Mouse (Mus musculus): ENCODE results near the gene Pmvk. TPM values are rescaled to one million over a fixed set of nuclear protein-coding genes. Genes with fewer than 3 reads are reported as not detected.

Gene Pmvk
- polyA plus RNA-seq, 1 experiment: 52.1 TPM

GRCm38 (mm10) chr3:89510979-89511378, 56.6 kb downstream of the Pmvk start:
- Histone ChIP-seq H3K4me3 (replicated peaks; ENCODE audit: extremely low read depth, low read depth, low read length) (no peak overlapping the region), H3K4me1 (ENCODE audit: control insufficient read depth, insufficient read depth, low read length) (no peaks in the 10 kb centered on the region)
- no peak for DNase-seq
- TF ChIP-seq POLR2A (IDR thresholded peaks at IDR 0.05; ENCODE audit: borderline replicate concordance, extremely low read depth, low read depth, low read length) (no peak), CTCF (IDR thresholded peaks at IDR 0.05; ENCODE audit: insufficient read depth, low read length) (peak; percentile 56)
- WGBS: 21% methylated on average over 4 of the region's 4 CpGs

- no peak overlapping the region for H3K4me3 ChIP-seq (replicated peaks; ENCODE audit: extremely low read depth, low read depth, low read length)
- WGBS: 34% methylated on average over 15 of the region's 15 CpGs
- no peak for TF ChIP-seq POLR2A (IDR thresholded peaks at IDR 0.05; ENCODE audit: borderline replicate concordance, extremely low read depth, low read depth, low read length)
- TF ChIP-seq CTCF (IDR thresholded peaks at IDR 0.05; ENCODE audit: insufficient read depth, low read length): no peak
- H3K4me1 ChIP-seq (ENCODE audit: control insufficient read depth, insufficient read depth, low read length): no peaks in the 10 kb centered on the region
- no peak for DNase-seq
These were observed 57.1 kb downstream of the Pmvk start for GRCm38 (mm10) chr3:89511400-89511799.

- H3K4me3 ChIP-seq (replicated peaks; ENCODE audit: extremely low read depth, low read depth, low read length): no peak overlapping the region
- DNase-seq: no peak
- no peaks in the 10 kb centered on the region for H3K4me1 ChIP-seq (ENCODE audit: control insufficient read depth, insufficient read depth, low read length)
- TF ChIP-seq CTCF (IDR thresholded peaks at IDR 0.05; ENCODE audit: insufficient read depth, low read length) (peak; percentile 66), POLR2A (IDR thresholded peaks at IDR 0.05; ENCODE audit: borderline replicate concordance, extremely low read depth, low read depth, low read length) (no peak)
- WGBS: 100% methylated on average over 2 of the region's 2 CpGs
These were observed 57.9 kb downstream of the Pmvk start for GRCm38 (mm10) chr3:89512225-89512624.

- 30% methylated on average over 11 of the region's 11 CpGs for WGBS
- TF ChIP-seq POLR2A (IDR thresholded peaks at IDR 0.05; ENCODE audit: borderline replicate concordance, extremely low read depth, low read depth, low read length) (no peak), CTCF (IDR thresholded peaks at IDR 0.05; ENCODE audit: insufficient read depth, low read length) (no peak)
- Histone ChIP-seq H3K4me1 (ENCODE audit: control insufficient read depth, insufficient read depth, low read length) (peaks cover 5% of the 10 kb centered on the region), H3K4me3 (replicated peaks; ENCODE audit: extremely low read depth, low read depth, low read length) (no peak overlapping the region)
- no peak for DNase-seq
These were observed 61.1 kb downstream of the Pmvk start for GRCm38 (mm10) chr3:89515444-89515843.

GRCm38 (mm10) chr3:89516321-89516720, 62.0 kb downstream of the Pmvk start:
- Histone ChIP-seq H3K4me1 (ENCODE audit: control insufficient read depth, insufficient read depth, low read length) (peaks cover 9% of the 10 kb centered on the region), H3K4me3 (replicated peaks; ENCODE audit: extremely low read depth, low read depth, low read length) (no peak overlapping the region)
- WGBS: 90% methylated on average over 5 of the region's 5 CpGs
- DNase-seq: no peak
- TF ChIP-seq CTCF (IDR thresholded peaks at IDR 0.05; ENCODE audit: insufficient read depth, low read length): no peak
- no peak for TF ChIP-seq POLR2A (IDR thresholded peaks at IDR 0.05; ENCODE audit: borderline replicate concordance, extremely low read depth, low read depth, low read length)

Other genes starting within 250 kb of the Pmvk start
- gene Thbs3, start 239.4 kb upstream of the Pmvk start, polyA plus RNA-seq (2012; rRNA removed): 134 and 139 TPM in 2 replicates
- gene Mtx1, start 227.5 kb upstream of the Pmvk start, polyA plus RNA-seq (2012; rRNA removed): 107 and 110 TPM in 2 replicates
- gene Muc1, start 225.5 kb upstream of the Pmvk start, polyA plus RNA-seq (2012; rRNA removed): 294 and 354 TPM in 2 replicates
- gene Krtcap2, start 208.6 kb upstream of the Pmvk start, polyA plus RNA-seq (2012; rRNA removed): 189 and 252 TPM in 2 replicates
- gene Trim46, start 208.2 kb upstream of the Pmvk start, polyA plus RNA-seq (2012; rRNA removed): 11.0 and 11.8 TPM in 2 replicates
- gene Dpm3, start 195.2 kb upstream of the Pmvk start, polyA plus RNA-seq (2012; rRNA removed): 411 and 476 TPM in 2 replicates
- gene Slc50a1, start 184.0 kb upstream of the Pmvk start, polyA plus RNA-seq (2012; rRNA removed): 228 and 297 TPM in 2 replicates
- gene Efna1, start 173.4 kb upstream of the Pmvk start, polyA plus RNA-seq (2012; rRNA removed): 132 and 134 TPM in 2 replicates
- 4.1 and 20.3 TPM in 2 replicates for gene Efna3, start 131.6 kb upstream of the Pmvk start, polyA plus RNA-seq (2012; rRNA removed)
- 7.3 and 9.3 TPM in 2 replicates for gene Efna4, start 116.5 kb upstream of the Pmvk start, polyA plus RNA-seq (2012; rRNA removed)
- 190 and 225 TPM in 2 replicates for gene Adam15, start 104.5 kb upstream of the Pmvk start, polyA plus RNA-seq (2012; rRNA removed)
- 0.28 and 0.31 TPM in 2 replicates for gene Dcst2, start 92.6 kb upstream of the Pmvk start, polyA plus RNA-seq (2012; rRNA removed)
- 0.06 TPM in 1 of 2 replicates, not detected in the other for gene Dcst1, start 89.3 kb upstream of the Pmvk start, polyA plus RNA-seq (2012; rRNA removed)
- gene Zbtb7b, start 59.8 kb upstream of the Pmvk start, polyA plus RNA-seq (2012; rRNA removed): 63.0 and 64.0 TPM in 2 replicates
- gene Lenep, start 51.7 kb upstream of the Pmvk start, polyA plus RNA-seq (2012; rRNA removed): 0.45 and 1.5 TPM in 2 replicates
- gene Flad1, start 42.7 kb upstream of the Pmvk start, polyA plus RNA-seq (2012; rRNA removed): 22.9 and 26.6 TPM in 2 replicates
- 6.7 and 11.7 TPM in 2 replicates for gene Cks1b, start 36.2 kb upstream of the Pmvk start, polyA plus RNA-seq (2012; rRNA removed)
- gene Shc1, start 36.1 kb upstream of the Pmvk start, polyA plus RNA-seq (2012; rRNA removed): 69.8 and 84.6 TPM in 2 replicates
- gene Pygo2, start 24.3 kb upstream of the Pmvk start, polyA plus RNA-seq (2012; rRNA removed): 60.6 and 138 TPM in 2 replicates
- 66.2 and 78.1 TPM in 2 replicates for gene Pbxip1, start 17.8 kb upstream of the Pmvk start, polyA plus RNA-seq (2012; rRNA removed)
- 6.8 and 7.1 TPM in 2 replicates for gene Kcnn3, start 65.6 kb downstream of the Pmvk start, polyA plus RNA-seq (2012; rRNA removed)

Measured in lung, adult 2 months (tissue).